In the genomic region with DNA sequence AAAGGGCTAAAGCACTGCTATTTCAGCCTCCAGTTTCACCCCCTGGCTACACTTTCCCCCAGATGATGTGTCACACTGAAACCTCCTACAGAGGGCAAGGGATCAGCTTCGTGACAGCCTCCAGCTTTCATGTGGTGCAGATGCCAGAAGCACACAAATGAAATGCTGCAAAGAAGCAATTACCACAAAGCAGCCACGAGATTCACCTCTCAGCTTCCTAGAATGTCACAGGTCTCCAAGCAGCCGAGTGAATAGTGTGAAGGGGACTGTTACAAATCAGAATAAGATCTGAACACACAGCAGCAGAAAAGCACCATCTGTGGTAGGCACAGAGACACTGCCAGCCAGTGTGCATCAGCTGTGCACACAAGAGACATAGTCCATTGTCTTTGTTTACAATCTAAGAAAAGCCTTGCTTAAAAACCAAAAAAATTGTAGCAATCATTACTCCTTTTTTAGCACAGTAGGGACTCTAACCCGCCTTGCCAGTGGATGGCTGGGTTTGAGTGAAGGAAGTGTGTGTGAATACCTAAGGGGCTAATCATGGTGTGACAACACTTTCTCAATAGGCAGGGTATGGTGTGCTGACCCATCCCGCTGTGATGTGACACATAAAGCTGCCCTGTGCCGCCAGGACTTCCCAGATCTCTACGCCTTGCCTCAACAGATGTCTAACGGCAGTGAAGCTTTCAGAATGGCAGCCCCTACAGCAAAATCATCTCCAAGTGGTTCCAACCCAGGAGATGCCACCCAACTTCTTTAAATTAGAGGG, we compare ENCODE assay signal across 8 mouse cellular contexts. TPM values are rescaled to one million over a fixed set of nuclear protein-coding genes. Genes with fewer than 3 reads are reported as not detected.
DNase-seq lines count a peak whose midpoint lies in the region; ATAC-seq and TF ChIP-seq lines count a peak whose summit lies in the region.

No protein-coding gene starts in this region.

- no peaks in the 10 kb centered on the region for H3K36me3 ChIP-seq in kidney, postnatal 0 days (ENCODE audit: insufficient read depth, low read length)
- H3K36me3 ChIP-seq in hindbrain, embryonic 15.5 days, result no peaks in the 10 kb centered on the region; the same call in 1 of the 2 replicates
- H3K36me3 ChIP-seq in midbrain, embryonic 16.5 days (ENCODE audit: control insufficient read depth, insufficient read depth, low read length), result no peaks in the 10 kb centered on the region
- H3K36me3 ChIP-seq in kidney, adult 2 months (ENCODE audit: control insufficient read depth, insufficient read depth, low read length), result no peaks in the 10 kb centered on the region

- no peaks in the 10 kb centered on the region for H3K27me3 ChIP-seq in kidney, postnatal 0 days (ENCODE audit: insufficient read depth, low read length)
- no peaks in the 10 kb centered on the region for H3K27me3 ChIP-seq in hindbrain, embryonic 15.5 days
- H3K27me3 ChIP-seq in midbrain, embryonic 16.5 days (ENCODE audit: control insufficient read depth, insufficient read depth, low read depth, low read length), result no peaks in the 10 kb centered on the region
- no peaks in the 10 kb centered on the region for H3K27me3 ChIP-seq in kidney, adult 2 months (replicated peaks; ENCODE audit: control insufficient read depth, insufficient read depth, low read length)

- peak; percentile 74 for DNase-seq in kidney, postnatal 0 days (ENCODE audit: low spot score)
- no peak for DNase-seq in kidney, adult 8-10 months
- DNase-seq in cerebellum, postnatal 10 days, result peak; percentile 34 to 48
- no peak for DNase-seq in adrenal gland, postnatal 10 days
- no peak for DNase-seq in layer of hippocampus, postnatal 14 days (ENCODE audit: low spot score in 2 of 2)
- no peak for DNase-seq in kidney, adult 2 months

- H3K4me1 ChIP-seq in kidney, postnatal 0 days (replicated peaks; ENCODE audit: insufficient read depth, low read length), result peaks cover 18% of the 10 kb centered on the region; the same call in 1 of the 2 replicates
- H3K4me1 ChIP-seq in hindbrain, embryonic 15.5 days (replicated peaks), result peaks cover 38% of the 10 kb centered on the region
- peaks cover 25% of the 10 kb centered on the region for H3K4me1 ChIP-seq in midbrain, embryonic 16.5 days (ENCODE audit: control insufficient read depth, insufficient read depth, low read length)
- H3K4me1 ChIP-seq in kidney, adult 2 months (ENCODE audit: control insufficient read depth, insufficient read depth, low read length), result peaks cover 12% of the 10 kb centered on the region

- TF ChIP-seq POLR2A in kidney, adult 2 months (IDR thresholded peaks at IDR 0.05; ENCODE audit: low read depth, low read length), result no peak

- no peak overlapping the region for H3K4me2 ChIP-seq in kidney, postnatal 0 days (ENCODE audit: low read length)
- peak overlapping the region; percentile 34 for H3K4me2 ChIP-seq in hindbrain, embryonic 15.5 days
- peak overlapping the region; percentile 36 for H3K4me2 ChIP-seq in midbrain, embryonic 16.5 days (ENCODE audit: low read length)

- 24% methylated on average over 8 of the region's 8 CpGs for WGBS in kidney, postnatal 0 days
- 7% methylated on average over 8 of the region's 8 CpGs for WGBS in hindbrain, embryonic 15.5 days
- WGBS in midbrain, embryonic 16.5 days, result 6% methylated on average over 8 of the region's 8 CpGs
- WGBS in kidney, adult 2 months, result 51% methylated on average over 8 of the region's 8 CpGs

- H3K27ac ChIP-seq in kidney, postnatal 0 days, result no peak overlapping the region
- H3K27ac ChIP-seq in hindbrain, embryonic 15.5 days (replicated peaks), result peak overlapping the region; percentile 81
- H3K27ac ChIP-seq in midbrain, embryonic 16.5 days (ENCODE audit: low read length), result peak overlapping the region; percentile 83
- no peak overlapping the region for H3K27ac ChIP-seq in kidney, adult 2 months (ENCODE audit: insufficient read depth, low read depth, low read length)

- no peak overlapping the region for H3K4me3 ChIP-seq in kidney, postnatal 0 days (replicated peaks; ENCODE audit: low read depth, low read length)
- no peak overlapping the region for H3K4me3 ChIP-seq in hindbrain, embryonic 15.5 days
- no peak overlapping the region for H3K4me3 ChIP-seq in midbrain, embryonic 16.5 days (ENCODE audit: low read depth, low read length)
- no peak overlapping the region for H3K4me3 ChIP-seq in kidney, adult 2 months (ENCODE audit: insufficient read depth, low read depth, low read length)

- TF ChIP-seq CTCF in kidney, postnatal 0 days (IDR thresholded peaks at IDR 0.05; ENCODE audit: low read depth), result no peak
- no peak for TF ChIP-seq CTCF in kidney, adult 2 months (conservative IDR thresholded peaks at IDR 0.05; ENCODE audit: insufficient read depth, insufficient read length, low read depth, low read length)

- H3K9ac ChIP-seq in kidney, postnatal 0 days (ENCODE audit: low read depth, low read length), result no peak overlapping the region
- H3K9ac ChIP-seq in hindbrain, embryonic 15.5 days, result 0 out of 2 replicates have a peak overlapping the region, but pooled peaks have one; percentile 7
- H3K9ac ChIP-seq in midbrain, embryonic 16.5 days (ENCODE audit: low read depth, low read length), result peak overlapping the region; percentile 32; the same call in 1 of the 2 replicates

- no peaks in the 10 kb centered on the region for H3K9me3 ChIP-seq in kidney, postnatal 0 days (replicated peaks; ENCODE audit: low read length)
- H3K9me3 ChIP-seq in hindbrain, embryonic 15.5 days, result no peaks in the 10 kb centered on the region
- no peaks in the 10 kb centered on the region for H3K9me3 ChIP-seq in midbrain, embryonic 16.5 days (replicated peaks; ENCODE audit: control insufficient read depth, low read length, poor library complexity, severe bottlenecking)

- no peak for ATAC-seq in kidney, postnatal 0 days (replicated peaks; ENCODE audit: low FRiP score, low read depth)
- ATAC-seq in hindbrain, embryonic 15.5 days (ENCODE audit: low FRiP score, low read depth), result peak; percentile 69
- peak; percentile 61 for ATAC-seq in midbrain, embryonic 16.5 days

RNA-seq across cellular contexts. Expression of a gene that starts 14.5 kb away (rescaled TPM):
- 12.1 and 14.1 TPM in 2 replicates for polyA plus RNA-seq in kidney, postnatal 0 days (2015; fragmentation: Nextera tagmentation; extraction: Ambion mirVana)
- polyA plus RNA-seq in hindbrain, embryonic 15.5 days (2015; fragmentation: Nextera tagmentation; extraction: Ambion mirVana), result 42.1 and 48.4 TPM in 2 replicates
- 41.1 and 43.2 TPM in 2 replicates for polyA plus RNA-seq in midbrain, embryonic 16.5 days (2015; fragmentation: Nextera tagmentation; extraction: Ambion mirVana)
- total RNA-seq in adrenal gland, postnatal 10 days (2021), result 10 to 100 TPM; 34.1 to 34.4 TPM
- total RNA-seq in layer of hippocampus, postnatal 14 days (2021), result 100 to 1,000 TPM; 138 to 140 TPM
- 20.5 and 27.3 TPM in 2 replicates for polyA plus RNA-seq in kidney, adult 2 months (2012; rRNA removed)

RNA-seq across cellular contexts. Expression of a gene that starts 36.6 kb away (rescaled TPM):
- 2.8 and 3.0 TPM in 2 replicates for polyA plus RNA-seq in kidney, postnatal 0 days (2015; fragmentation: Nextera tagmentation; extraction: Ambion mirVana)
- 22.7 and 27.8 TPM in 2 replicates for polyA plus RNA-seq in hindbrain, embryonic 15.5 days (2015; fragmentation: Nextera tagmentation; extraction: Ambion mirVana)
- 13.1 and 16.7 TPM in 2 replicates for polyA plus RNA-seq in midbrain, embryonic 16.5 days (2015; fragmentation: Nextera tagmentation; extraction: Ambion mirVana)
- total RNA-seq in adrenal gland, postnatal 10 days (2021), result 1 to 10 TPM; 1.3 to 2.3 TPM
- 1 to 10 TPM; 5.7 to 7.0 TPM for total RNA-seq in layer of hippocampus, postnatal 14 days (2021)
- not detected in 2 replicates for polyA plus RNA-seq in kidney, adult 2 months (2012; rRNA removed)

RNA-seq across cellular contexts. Expression of a gene that starts 51.1 kb away (rescaled TPM):
- polyA plus RNA-seq in kidney, postnatal 0 days (2015; fragmentation: Nextera tagmentation; extraction: Ambion mirVana), result 6.0 and 6.7 TPM in 2 replicates
- 6.8 and 7.9 TPM in 2 replicates for polyA plus RNA-seq in hindbrain, embryonic 15.5 days (2015; fragmentation: Nextera tagmentation; extraction: Ambion mirVana)
- 5.8 and 7.2 TPM in 2 replicates for polyA plus RNA-seq in midbrain, embryonic 16.5 days (2015; fragmentation: Nextera tagmentation; extraction: Ambion mirVana)
- 1 to 10 TPM; 3.5 to 3.6 TPM for total RNA-seq in adrenal gland, postnatal 10 days (2021)
- total RNA-seq in layer of hippocampus, postnatal 14 days (2021), result 1 to 10 TPM; 1.4 to 2.8 TPM
- polyA plus RNA-seq in kidney, adult 2 months (2012; rRNA removed), result 1.3 and 1.4 TPM in 2 replicates

Comparison
In these comparisons a context has a peak if more than half of its experiments do, and no peak if none do; other contexts are left out.
1. DNase-seq: peak in kidney, postnatal 0 days (single experiment) and cerebellum, postnatal 10 days (2 of 2); none in kidney, adult 8-10 months (0 of 2), adrenal gland, postnatal 10 days (single experiment), layer of hippocampus, postnatal 14 days (0 of 2) and kidney, adult 2 months (single experiment).
2. H3K27ac ChIP-seq: peak in hindbrain, embryonic 15.5 days (single experiment) and midbrain, embryonic 16.5 days (single experiment); none in kidney, postnatal 0 days (single experiment) and kidney, adult 2 months (single experiment).